Mouse (Mus musculus) neutrophil, adult 5-6 weeks (primary cell): ENCODE measurements around the gene Pbld1. TPM values are rescaled to one million over a fixed set of nuclear protein-coding genes. Genes with fewer than 3 reads are reported as not detected.

Experiments
- ATAC-seq: fragments of 151-379, 151-347 bp; 2 replicates; pipeline ENCODE4 v1.8.0; 2017; ENCODE audit warnings: mild to moderate bottlenecking, moderate TSS enrichment; ENCODE audit not compliant: insufficient number of reproducible peaks, poor library complexity, low FRiP score, severe bottlenecking; ENCODE audit errors: extremely low read depth
- total RNA-seq: library from RNA; stranded (forward); fragments of 200-1000 nt; gene quantifications from 2 replicates; pipeline ENCODE4 v1.2.3, GENCODE M21; 2017

Pbld1 gene
- total RNA-seq, 1 experiment from 2014 or later = 1.6 TPM

DNA sequence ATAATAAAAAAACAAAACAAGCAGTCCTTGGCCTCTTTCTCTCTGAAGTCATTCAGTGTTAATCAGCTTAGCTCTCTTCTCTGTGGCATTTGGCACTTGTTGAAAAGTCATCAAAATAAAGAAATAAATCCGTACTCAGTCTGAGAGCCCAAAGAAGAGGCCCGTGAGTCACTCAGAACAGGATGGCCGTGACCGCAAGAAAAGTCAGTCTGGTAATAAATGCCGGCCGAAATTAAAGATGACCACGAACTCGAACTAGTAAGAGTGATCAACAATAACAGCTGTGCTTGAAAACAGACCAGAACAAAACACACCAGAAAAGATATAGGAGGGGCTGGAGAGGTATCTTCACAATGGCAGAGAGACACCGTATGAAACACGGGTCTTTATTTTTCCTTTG, 64.1 kb downstream of the Pbld1 start:
- ATAC-seq = no peak

DNA sequence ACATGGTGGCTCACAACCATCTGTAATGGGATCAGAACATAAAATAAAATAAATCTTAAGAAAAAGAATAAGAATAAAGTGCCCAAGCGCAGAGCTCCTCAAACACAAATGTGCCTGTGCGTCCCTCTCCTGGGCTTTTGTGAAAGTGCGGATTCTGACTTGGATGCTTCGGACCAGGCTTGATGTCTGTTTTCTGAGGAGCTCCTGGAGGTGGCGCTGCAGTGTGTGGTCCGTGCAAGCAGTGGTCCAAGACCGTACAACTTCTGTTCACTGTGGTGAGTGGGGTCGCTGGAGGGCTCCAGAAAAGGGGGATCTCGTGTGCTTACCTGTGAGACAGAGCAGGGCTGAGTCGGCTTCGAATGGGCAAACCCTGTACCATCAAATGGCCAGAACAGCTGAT, 65.4 kb downstream of the Pbld1 start:
- no peak for ATAC-seq

DNA sequence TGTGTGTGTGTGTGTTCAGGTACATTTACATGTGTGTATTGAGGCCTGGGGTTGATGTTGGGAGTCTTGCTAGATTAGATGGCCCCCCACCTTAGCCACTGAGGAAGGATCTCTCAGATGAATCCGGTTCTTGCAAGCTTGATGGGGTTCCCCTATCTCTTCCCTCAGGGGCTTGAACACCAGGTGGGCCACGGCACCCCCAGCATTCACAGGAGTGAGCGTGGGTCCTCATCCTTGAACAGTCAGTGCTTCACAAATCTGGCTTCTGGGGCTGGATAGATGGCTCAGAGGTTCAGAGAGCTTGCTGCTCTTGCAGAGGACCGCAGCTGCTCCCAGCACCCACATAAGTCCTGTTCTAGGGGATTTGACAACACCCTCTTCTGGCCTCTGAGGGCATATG, 66.2 kb downstream of the Pbld1 start:
- no peak for ATAC-seq

- no peak for ATAC-seq
Measured at GRCm38 (mm10) chr10:63127156-63127555, 67.2 kb downstream of the Pbld1 start.

Other genes starting within 250 kb of the Pbld1 start
- gene Tet1, start 151.2 kb upstream of the Pbld1 start, total RNA-seq = 2.2 and 2.7 TPM in 2 replicates
- 18.5 and 19.8 TPM in 2 replicates for gene Slc25a16, start 139.5 kb upstream of the Pbld1 start, total RNA-seq
- 16.6 and 17.6 TPM in 2 replicates for gene Dna2, start 113.1 kb upstream of the Pbld1 start, total RNA-seq
- 34.0 and 35.5 TPM in 2 replicates for gene Rufy2, start 79.9 kb upstream of the Pbld1 start, total RNA-seq
- gene Hnrnph3, start 35.9 kb upstream of the Pbld1 start, total RNA-seq = 127 and 138 TPM in 2 replicates
- 1.1 and 1.9 TPM in 2 replicates for gene Pbld2, start 35.8 kb upstream of the Pbld1 start, total RNA-seq
- gene Atoh7, start 39.5 kb downstream of the Pbld1 start, total RNA-seq = not detected in 2 replicates
- not detected in 2 replicates for gene Mypn, start 143.8 kb downstream of the Pbld1 start, total RNA-seq
- gene Herc4, start 183.6 kb downstream of the Pbld1 start, total RNA-seq = 388 and 417 TPM in 2 replicates